Mouse (Mus musculus): ENCODE results near the gene Dph5. TPM values are rescaled to one million over a fixed set of nuclear protein-coding genes. Genes with fewer than 3 reads are reported as not detected.

Dph5 gene
- polyA plus RNA-seq, 1 experiment from 2014 or later, result 24.8 TPM

GRCm38 (mm10) chr3:115875551-115875950, 12.1 kb upstream of the Dph5 start:
- Histone ChIP-seq H3K27me3 (ENCODE audit: control insufficient read depth, insufficient read depth, low read length) (no peaks in the 10 kb centered on the region), H3K9ac (ENCODE audit: low read length) (peak overlapping the region; percentile 9; the same call in 1 of the 2 replicates), H3K27ac (ENCODE audit: low read length) (no peak overlapping the region), H3K9me3 (replicated peaks; ENCODE audit: control insufficient read depth, low read length) (peaks cover 3% of the 10 kb centered on the region; the same call in 1 of the 2 replicates), H3K4me1 (ENCODE audit: control insufficient read depth, insufficient read depth, low read length) (0 out of 2 replicates have a peak, but pooled peaks cover 3% of the 10 kb centered on the region), H3K4me3 (ENCODE audit: low read length) (no peak overlapping the region), H3K4me2 (ENCODE audit: low read depth, low read length) (peak overlapping the region; percentile 21; the same call in 1 of the 2 replicates), H3K36me3 (ENCODE audit: control insufficient read depth, insufficient read depth) (no peaks in the 10 kb centered on the region)
- WGBS, result 48% methylated on average over 6 of the region's 6 CpGs
- no peak for ATAC-seq (replicated peaks; ENCODE audit: extremely low read depth, insufficient read depth, low FRiP score)

GRCm38 (mm10) chr3:115877133-115877532, 10.5 kb upstream of the Dph5 start:
- 85% methylated on average over 1 of the region's 1 CpGs for WGBS
- Histone ChIP-seq H3K27ac (ENCODE audit: low read length) (no peak overlapping the region), H3K9me3 (replicated peaks; ENCODE audit: control insufficient read depth, low read length) (no peaks in the 10 kb centered on the region; the same call in 1 of the 2 replicates), H3K9ac (ENCODE audit: low read length) (no peak overlapping the region), H3K4me2 (ENCODE audit: low read depth, low read length) (no peak overlapping the region), H3K27me3 (ENCODE audit: control insufficient read depth, insufficient read depth, low read length) (no peaks in the 10 kb centered on the region), H3K4me1 (ENCODE audit: control insufficient read depth, insufficient read depth, low read length) (0 out of 2 replicates have a peak, but pooled peaks cover 3% of the 10 kb centered on the region), H3K4me3 (ENCODE audit: low read length) (no peak overlapping the region), H3K36me3 (ENCODE audit: control insufficient read depth, insufficient read depth) (no peaks in the 10 kb centered on the region; the same call in 1 of the 2 replicates)
- no peak for ATAC-seq (replicated peaks; ENCODE audit: extremely low read depth, insufficient read depth, low FRiP score)

- Histone ChIP-seq H3K9me3 (replicated peaks; ENCODE audit: control insufficient read depth, low read length) (no peaks in the 10 kb centered on the region), H3K9ac (ENCODE audit: low read length) (no peak overlapping the region), H3K36me3 (ENCODE audit: control insufficient read depth, insufficient read depth) (no peaks in the 10 kb centered on the region; the same call in 1 of the 2 replicates), H3K27ac (ENCODE audit: low read length) (no peak overlapping the region), H3K4me1 (ENCODE audit: control insufficient read depth, insufficient read depth, low read length) (peaks cover 3% of the 10 kb centered on the region; the same call in 1 of the 2 replicates), H3K4me3 (ENCODE audit: low read length) (no peak overlapping the region), H3K4me2 (ENCODE audit: low read depth, low read length) (no peak overlapping the region), H3K27me3 (ENCODE audit: control insufficient read depth, insufficient read depth, low read length) (no peaks in the 10 kb centered on the region)
- WGBS, result 67% methylated on average over 1 of the region's 1 CpGs
- no peak for ATAC-seq (replicated peaks; ENCODE audit: extremely low read depth, insufficient read depth, low FRiP score)
Observed at GRCm38 (mm10) chr3:115884086-115884485, 3.6 kb upstream of the Dph5 start.

GRCm38 (mm10) chr3:115888310-115889106, 871 bp downstream of the Dph5 start:
- peak; percentile 24; the same call in 1 of the 2 replicates for ATAC-seq (replicated peaks; ENCODE audit: extremely low read depth, insufficient read depth, low FRiP score)
- WGBS, result 1% methylated on average over 21 of the region's 21 CpGs

GRCm38 (mm10) chr3:115892341-115892740, 4.7 kb downstream of the Dph5 start:
- ATAC-seq (replicated peaks; ENCODE audit: extremely low read depth, insufficient read depth, low FRiP score), result no peak
- H3K27ac ChIP-seq (ENCODE audit: low read length), result no peak overlapping the region
- H3K9ac ChIP-seq (ENCODE audit: low read length), result no peak overlapping the region
- H3K27me3 ChIP-seq (ENCODE audit: control insufficient read depth, insufficient read depth, low read length), result no peaks in the 10 kb centered on the region
- H3K4me2 ChIP-seq (ENCODE audit: low read depth, low read length), result no peak overlapping the region
- peaks cover 3% of the 10 kb centered on the region; the same call in 1 of the 2 replicates for H3K4me1 ChIP-seq (ENCODE audit: control insufficient read depth, insufficient read depth, low read length)
- H3K4me3 ChIP-seq (ENCODE audit: low read length), result no peak overlapping the region
- H3K9me3 ChIP-seq (replicated peaks; ENCODE audit: control insufficient read depth, low read length), result no peaks in the 10 kb centered on the region
- 0 out of 2 replicates have a peak, but pooled peaks cover 5% of the 10 kb centered on the region for H3K36me3 ChIP-seq (ENCODE audit: control insufficient read depth, insufficient read depth)
- WGBS, result 83% methylated on average over 4 of the region's 4 CpGs

More at GRCm38 (mm10) chr3:115888310-115889106, 871 bp downstream of the Dph5 start:
- Histone ChIP-seq H3K4me3 (ENCODE audit: low read length) (peak overlapping the region; percentile 93), H3K27me3 (ENCODE audit: control insufficient read depth, insufficient read depth, low read length) (no peaks in the 10 kb centered on the region), H3K4me2 (ENCODE audit: low read depth, low read length) (peak overlapping the region; percentile 83), H3K9ac (ENCODE audit: low read length) (peak overlapping the region; percentile 91), H3K36me3 (ENCODE audit: control insufficient read depth, insufficient read depth) (0 out of 2 replicates have a peak, but pooled peaks cover 2% of the 10 kb centered on the region), H3K4me1 (ENCODE audit: control insufficient read depth, insufficient read depth, low read length) (peaks cover 3% of the 10 kb centered on the region; the same call in 1 of the 2 replicates), H3K9me3 (replicated peaks; ENCODE audit: control insufficient read depth, low read length) (no peaks in the 10 kb centered on the region), H3K27ac (ENCODE audit: low read length) (peak overlapping the region; percentile 91)

DNA sequence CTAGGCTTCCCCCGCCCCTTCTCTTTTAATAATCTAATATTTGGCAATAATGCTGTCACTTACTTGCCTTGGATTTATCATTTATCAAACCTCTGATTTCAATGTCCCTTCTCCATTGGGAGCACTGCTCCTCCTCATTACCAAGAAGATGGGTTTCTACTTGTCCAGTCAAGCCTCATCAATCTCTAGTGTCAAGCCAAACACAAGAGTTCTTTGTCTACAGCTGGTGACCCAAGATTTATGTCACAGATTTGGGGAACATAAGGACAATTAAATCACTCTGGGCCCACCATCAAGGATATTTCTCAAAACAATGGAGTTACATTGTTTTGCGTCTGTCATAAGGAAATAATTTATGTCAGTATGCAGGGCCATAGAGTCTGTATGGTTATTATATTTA, 5.5 kb downstream of the Dph5 start:
- Histone ChIP-seq H3K4me2 (ENCODE audit: low read depth, low read length) (no peak overlapping the region), H3K27ac (ENCODE audit: low read length) (no peak overlapping the region), H3K4me1 (ENCODE audit: control insufficient read depth, insufficient read depth, low read length) (peaks cover 3% of the 10 kb centered on the region; the same call in 1 of the 2 replicates), H3K36me3 (ENCODE audit: control insufficient read depth, insufficient read depth) (0 out of 2 replicates have a peak, but pooled peaks cover 5% of the 10 kb centered on the region), H3K9me3 (replicated peaks; ENCODE audit: control insufficient read depth, low read length) (no peaks in the 10 kb centered on the region), H3K9ac (ENCODE audit: low read length) (no peak overlapping the region), H3K27me3 (ENCODE audit: control insufficient read depth, insufficient read depth, low read length) (no peaks in the 10 kb centered on the region), H3K4me3 (ENCODE audit: low read length) (no peak overlapping the region)
- WGBS, result 90% methylated on average over 2 of the region's 2 CpGs
- ATAC-seq (replicated peaks; ENCODE audit: extremely low read depth, insufficient read depth, low FRiP score), result no peak

DNA sequence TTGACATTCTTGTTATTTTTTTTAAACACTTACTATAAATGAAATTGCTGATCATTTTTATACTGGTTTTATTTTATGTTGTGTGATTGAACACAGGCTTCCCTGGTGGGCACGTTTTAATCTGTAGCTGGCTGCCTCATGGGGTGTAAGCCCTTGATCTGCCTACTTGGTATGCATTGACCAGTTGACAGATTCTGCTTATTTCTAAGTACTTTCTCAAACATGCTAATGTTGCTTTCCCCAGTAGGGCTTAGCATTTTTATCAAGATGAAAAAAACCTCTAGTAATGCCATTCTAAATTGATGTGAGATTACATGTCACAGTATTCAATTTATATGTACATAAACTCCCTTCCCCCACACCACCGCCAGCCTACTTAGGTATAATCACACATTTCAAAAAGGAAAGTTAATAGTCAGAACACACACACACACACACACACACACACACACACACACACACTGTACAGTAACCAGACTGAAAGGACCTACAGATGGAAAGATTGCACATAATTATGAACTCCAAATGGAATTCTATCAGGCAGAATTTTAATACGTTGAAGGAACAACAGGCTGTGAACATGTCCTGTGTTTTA, 10.8 kb downstream of the Dph5 start:
- no peaks in the 10 kb centered on the region for H3K9me3 ChIP-seq (replicated peaks; ENCODE audit: control insufficient read depth, low read length)
- no peak overlapping the region for H3K9ac ChIP-seq (ENCODE audit: low read length)
- whole genome bisulfite sequencing, result 85% methylated on average over 3 of the region's 3 CpGs
- H3K4me2 ChIP-seq (ENCODE audit: low read depth, low read length), result no peak overlapping the region
- H3K4me3 ChIP-seq (ENCODE audit: low read length), result no peak overlapping the region
- no peaks in the 10 kb centered on the region for H3K4me1 ChIP-seq (ENCODE audit: control insufficient read depth, insufficient read depth, low read length)
- no peak for ATAC-seq (replicated peaks; ENCODE audit: extremely low read depth, insufficient read depth, low FRiP score)
- 0 out of 2 replicates have a peak, but pooled peaks cover 3% of the 10 kb centered on the region for H3K36me3 ChIP-seq (ENCODE audit: control insufficient read depth, insufficient read depth)
- H3K27me3 ChIP-seq (ENCODE audit: control insufficient read depth, insufficient read depth, low read length), result no peaks in the 10 kb centered on the region
- no peak overlapping the region for H3K27ac ChIP-seq (ENCODE audit: low read length)

DNA sequence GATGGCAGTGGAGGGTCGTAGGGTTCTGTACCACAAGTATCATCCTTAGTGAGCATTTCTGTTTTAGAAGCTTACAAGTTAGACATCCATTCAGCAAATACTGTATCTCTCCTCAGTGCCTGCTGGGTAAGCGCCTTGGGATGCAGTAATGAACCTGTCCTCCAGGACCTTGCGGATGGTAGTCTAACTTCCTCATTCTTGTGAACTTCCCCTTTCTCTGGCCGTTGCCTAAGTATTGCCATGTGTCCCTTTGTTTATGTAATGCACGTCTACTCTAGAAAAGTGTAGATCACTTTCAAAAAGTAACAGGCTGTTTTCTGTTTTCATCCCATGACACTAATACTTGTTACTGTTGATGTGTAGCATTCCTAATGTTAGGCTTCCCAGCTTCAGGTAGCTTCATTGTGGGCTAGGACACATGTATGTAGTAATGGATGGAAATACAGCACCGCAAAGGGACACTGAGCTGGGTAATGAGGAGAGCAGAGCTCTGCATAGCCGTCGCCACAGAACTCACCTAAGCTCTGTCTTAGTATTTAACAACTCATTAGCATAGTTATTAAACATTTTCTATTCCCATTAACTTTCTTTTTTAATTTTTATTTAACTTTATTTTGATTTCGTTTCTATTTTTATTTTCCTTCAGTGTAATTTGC, 14.8 kb downstream of the Dph5 start:
- ATAC-seq (replicated peaks; ENCODE audit: extremely low read depth, insufficient read depth, low FRiP score), result no peak
- no peak overlapping the region for H3K27ac ChIP-seq (ENCODE audit: low read length)
- 84% methylated on average over 9 of the region's 9 CpGs for WGBS
- H3K4me2 ChIP-seq (ENCODE audit: low read depth, low read length), result no peak overlapping the region
- peaks cover 5% of the 10 kb centered on the region for H3K36me3 ChIP-seq (ENCODE audit: control insufficient read depth, insufficient read depth)
- H3K4me1 ChIP-seq (ENCODE audit: control insufficient read depth, insufficient read depth, low read length), result no peaks in the 10 kb centered on the region
- 0 out of 2 replicates have a peak, but pooled peaks cover under 1% of the 10 kb centered on the region for H3K9me3 ChIP-seq (replicated peaks; ENCODE audit: control insufficient read depth, low read length)
- H3K27me3 ChIP-seq (ENCODE audit: control insufficient read depth, insufficient read depth, low read length), result no peaks in the 10 kb centered on the region
- H3K9ac ChIP-seq (ENCODE audit: low read length), result no peak overlapping the region
- no peak overlapping the region for H3K4me3 ChIP-seq (ENCODE audit: low read length)

Measured in heart, embryonic 16.5 days (tissue).